Mouse (Mus musculus): Measurements from ENCODE around the gene Zp3. TPM values are rescaled to one million over a fixed set of nuclear protein-coding genes. Genes with fewer than 3 reads are reported as not detected.
A peak's percentile ranks its signal among the peaks of the same experiment; 100 is the strongest.

The Zp3 gene
- polyA plus RNA-seq, 1 experiment from 2014 or later = not detected

GRCm38 (mm10) chr5:135962492-135963279 is 17.2 kb upstream of the Zp3 start:
- ATAC-seq = peak; percentile 92
- Histone ChIP-seq H3K36me3 (no peaks in the 10 kb centered on the region), H3K4me3 (peak overlapping the region; percentile 69), H3K27me3 (replicated peaks) (peaks cover 14% of the 10 kb centered on the region), H3K9me3 (replicated peaks) (no peaks in the 10 kb centered on the region), H3K4me1 (peaks cover 62% of the 10 kb centered on the region), H3K9ac (peak overlapping the region; percentile 87), H3K27ac (peak overlapping the region; percentile 99), H3K4me2 (peak overlapping the region; percentile 99)
- under 1% methylated on average over 60 of the region's 64 CpGs for WGBS (ENCODE audit: insufficient replicate concordance)

- peak overlapping the region; percentile 69 for H3K4me3 ChIP-seq
- H3K4me2 ChIP-seq = peak overlapping the region; percentile 99
- H3K27me3 ChIP-seq (replicated peaks) = peaks cover 14% of the 10 kb centered on the region
- peak overlapping the region; percentile 99 for H3K27ac ChIP-seq
- no peaks in the 10 kb centered on the region for H3K36me3 ChIP-seq
- peak overlapping the region; percentile 87 for H3K9ac ChIP-seq
- no peaks in the 10 kb centered on the region for H3K9me3 ChIP-seq (replicated peaks)
- peaks cover 56% of the 10 kb centered on the region for H3K4me1 ChIP-seq
- no peak for ATAC-seq
- 12% methylated on average over 6 of the region's 6 CpGs for WGBS (ENCODE audit: insufficient replicate concordance)
These were observed 16.6 kb upstream of the Zp3 start for GRCm38 (mm10) chr5:135963280-135963627.

GRCm38 (mm10) chr5:135965501-135965930 is 14.4 kb upstream of the Zp3 start:
- no peaks in the 10 kb centered on the region for H3K9me3 ChIP-seq (replicated peaks)
- H3K4me3 ChIP-seq = no peak overlapping the region
- peaks cover 14% of the 10 kb centered on the region for H3K27me3 ChIP-seq (replicated peaks)
- H3K4me1 ChIP-seq = peaks cover 34% of the 10 kb centered on the region
- no peak for ATAC-seq
- no peaks in the 10 kb centered on the region for H3K36me3 ChIP-seq
- 26% methylated on average over 24 of the region's 24 CpGs for WGBS (ENCODE audit: insufficient replicate concordance)
- no peak overlapping the region for H3K9ac ChIP-seq
- peak overlapping the region; percentile 26 for H3K4me2 ChIP-seq
- no peak overlapping the region for H3K27ac ChIP-seq

DNA sequence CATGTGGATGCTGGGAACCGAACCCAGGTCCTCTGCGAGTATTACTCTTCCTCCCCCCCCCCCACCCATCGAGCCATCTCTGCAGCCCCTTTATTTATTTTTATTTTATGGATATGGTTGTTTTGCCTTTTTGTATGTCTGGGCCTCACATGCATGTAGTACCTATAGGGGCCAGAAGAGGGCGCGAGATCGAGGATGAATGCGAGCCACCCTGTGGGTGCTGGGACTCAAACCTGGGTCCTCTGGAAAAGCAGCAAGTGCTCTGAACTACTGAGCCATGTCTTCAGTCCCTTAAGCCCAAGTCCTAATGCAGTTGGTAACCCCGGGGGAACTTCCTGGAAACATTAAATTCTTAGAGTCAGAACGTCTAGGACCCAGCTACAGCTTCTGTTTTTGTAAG is 13.0 kb upstream of the Zp3 start:
- Histone ChIP-seq H3K27ac (no peak overlapping the region), H3K36me3 (no peaks in the 10 kb centered on the region), H3K4me2 (no peak overlapping the region), H3K9me3 (replicated peaks) (no peaks in the 10 kb centered on the region), H3K4me3 (no peak overlapping the region), H3K27me3 (replicated peaks) (peaks cover 14% of the 10 kb centered on the region), H3K4me1 (peaks cover 20% of the 10 kb centered on the region), H3K9ac (no peak overlapping the region)
- ATAC-seq = no peak
- 52% methylated on average over 9 of the region's 9 CpGs for WGBS (ENCODE audit: insufficient replicate concordance)

DNA sequence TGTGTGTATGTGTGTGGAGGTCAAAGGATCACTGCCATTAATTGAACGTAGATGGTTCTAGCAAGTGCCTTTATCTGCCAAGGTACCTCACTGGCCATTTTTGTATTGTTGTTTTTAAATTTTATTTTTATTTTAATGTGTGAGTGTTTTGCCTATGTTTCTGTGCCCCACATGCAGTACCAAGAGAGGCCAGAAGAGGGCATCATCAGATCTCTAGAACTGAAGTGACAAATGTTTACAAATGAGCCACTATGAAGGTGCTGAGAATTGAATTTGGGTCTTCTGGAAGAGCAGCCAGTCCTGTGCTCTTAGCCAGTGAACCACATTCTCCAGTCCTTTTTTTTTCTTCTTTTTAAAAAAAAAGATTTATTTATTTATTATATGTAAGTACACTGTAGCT is 11.1 kb upstream of the Zp3 start:
- H3K36me3 ChIP-seq = no peaks in the 10 kb centered on the region
- 32% methylated on average over 1 of the region's 1 CpGs for WGBS (ENCODE audit: insufficient replicate concordance)
- no peaks in the 10 kb centered on the region for H3K9me3 ChIP-seq (replicated peaks)
- H3K27ac ChIP-seq = no peak overlapping the region
- H3K9ac ChIP-seq = no peak overlapping the region
- no peak overlapping the region for H3K4me2 ChIP-seq
- H3K4me3 ChIP-seq = no peak overlapping the region
- ATAC-seq = no peak
- peaks cover 8% of the 10 kb centered on the region for H3K4me1 ChIP-seq
- peaks cover 14% of the 10 kb centered on the region for H3K27me3 ChIP-seq (replicated peaks)

DNA sequence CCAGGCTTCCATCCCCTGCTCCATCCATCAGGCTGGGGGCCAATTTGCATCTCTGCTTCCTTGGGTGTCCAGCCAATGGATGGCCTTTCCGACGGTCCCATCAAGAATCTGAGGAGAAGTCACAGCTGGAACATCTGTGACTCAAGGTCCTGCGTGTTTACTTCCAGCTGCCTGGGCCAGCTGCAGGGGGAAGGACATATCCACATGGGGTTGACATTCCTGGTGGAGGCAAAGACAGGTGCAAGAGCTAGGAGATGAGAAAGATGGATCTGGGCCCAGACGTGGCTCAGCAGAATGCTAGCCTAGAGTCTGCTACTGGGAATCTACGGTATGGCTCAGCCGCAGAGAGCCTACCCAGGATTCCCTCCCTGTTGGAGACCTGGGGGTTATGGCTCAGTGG is 9.7 kb upstream of the Zp3 start:
- Histone ChIP-seq H3K36me3 (no peaks in the 10 kb centered on the region), H3K4me3 (no peak overlapping the region), H3K9ac (no peak overlapping the region), H3K27ac (no peak overlapping the region), H3K4me2 (no peak overlapping the region), H3K27me3 (replicated peaks) (peaks cover 8% of the 10 kb centered on the region), H3K4me1 (peaks cover 6% of the 10 kb centered on the region), H3K9me3 (replicated peaks) (no peaks in the 10 kb centered on the region)
- ATAC-seq = no peak
- whole genome bisulfite sequencing (ENCODE audit: insufficient replicate concordance) = 68% methylated on average over 6 of the region's 6 CpGs

- ATAC-seq = no peak
- no peaks in the 10 kb centered on the region for H3K27me3 ChIP-seq (replicated peaks)
- no peak overlapping the region for H3K27ac ChIP-seq
- H3K4me3 ChIP-seq = no peak overlapping the region
- no peaks in the 10 kb centered on the region for H3K36me3 ChIP-seq
- no peak overlapping the region for H3K4me2 ChIP-seq
- no peak overlapping the region for H3K9ac ChIP-seq
- H3K4me1 ChIP-seq = peaks cover 11% of the 10 kb centered on the region
- no peaks in the 10 kb centered on the region for H3K9me3 ChIP-seq (replicated peaks)
- 64% methylated on average over 7 of the region's 7 CpGs for WGBS (ENCODE audit: insufficient replicate concordance)
These were observed 8.0 kb upstream of the Zp3 start for GRCm38 (mm10) chr5:135971876-135972275.

- WGBS (ENCODE audit: insufficient replicate concordance) = 16% methylated on average over 9 of the region's 9 CpGs
- H3K9ac ChIP-seq = no peak within 1 kb of the TSS
- no peaks in the 10 kb centered on the region for H3K36me3 ChIP-seq
- ATAC-seq = no peak; the same call in 1 of the 2 replicates
- peaks cover 11% of the 10 kb centered on the region for H3K4me1 ChIP-seq
- H3K27ac ChIP-seq = no peak within 1 kb of the TSS
- no peak within 1 kb of the TSS for H3K4me3 ChIP-seq
- 0 out of 2 replicates have a peak, but pooled peaks cover 3% of the 10 kb centered on the region for H3K27me3 ChIP-seq (replicated peaks)
- H3K9me3 ChIP-seq (replicated peaks) = no peaks in the 10 kb centered on the region
- no peak within 1 kb of the TSS for H3K4me2 ChIP-seq
These were observed 5.5 kb upstream of the Zp3 start, which contains the start of gene Ssc4d for GRCm38 (mm10) chr5:135974365-135974764. Ssc4d (minus strand) TSS chr5:135974531.

GRCm38 (mm10) chr5:135975893-135976668 is 3.8 kb upstream of the Zp3 start:
- H3K36me3 ChIP-seq = no peaks in the 10 kb centered on the region
- 80% methylated on average over 8 of the region's 8 CpGs for WGBS (ENCODE audit: insufficient replicate concordance)
- no peaks in the 10 kb centered on the region for H3K9me3 ChIP-seq (replicated peaks)
- H3K27ac ChIP-seq = 0 out of 2 replicates have a peak overlapping the region, but pooled peaks have one; percentile 32
- peaks cover 11% of the 10 kb centered on the region for H3K4me1 ChIP-seq
- ATAC-seq = peak; percentile 65; the same call in 1 of the 2 replicates
- no peak overlapping the region for H3K4me3 ChIP-seq
- peaks cover 8% of the 10 kb centered on the region for H3K27me3 ChIP-seq (replicated peaks)
- H3K4me2 ChIP-seq = no peak overlapping the region
- no peak overlapping the region for H3K9ac ChIP-seq

DNA sequence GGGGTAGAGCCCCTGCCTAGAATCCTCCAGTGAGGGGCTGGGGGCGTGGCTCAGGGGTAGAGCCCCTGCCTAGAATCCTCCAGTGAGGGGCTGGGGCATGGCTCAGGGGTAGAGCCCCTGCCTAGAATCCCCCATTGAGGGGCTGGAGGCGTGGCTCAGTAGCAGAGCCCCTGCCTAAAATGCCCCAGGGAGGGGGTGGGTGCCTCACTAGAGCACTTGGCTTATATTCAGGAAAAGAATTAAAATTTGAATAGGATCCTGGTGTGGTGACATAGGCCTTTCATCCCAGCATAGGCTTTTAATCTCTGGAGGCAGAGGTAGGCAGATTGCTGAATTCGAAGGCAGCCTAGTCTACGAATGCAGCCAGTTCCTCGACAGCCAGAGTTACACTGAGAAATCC is 518 bp upstream of the Zp3 start:
- no peak overlapping the region for H3K4me3 ChIP-seq
- H3K27me3 ChIP-seq (replicated peaks) = peaks cover 17% of the 10 kb centered on the region
- H3K36me3 ChIP-seq = no peaks in the 10 kb centered on the region
- H3K4me2 ChIP-seq = no peak overlapping the region
- 66% methylated on average over 5 of the region's 5 CpGs for WGBS (ENCODE audit: insufficient replicate concordance)
- H3K9me3 ChIP-seq (replicated peaks) = no peaks in the 10 kb centered on the region
- no peak overlapping the region for H3K9ac ChIP-seq
- H3K27ac ChIP-seq = no peak overlapping the region
- ATAC-seq = no peak
- H3K4me1 ChIP-seq = peaks cover 11% of the 10 kb centered on the region

- H3K36me3 ChIP-seq = no peaks in the 10 kb centered on the region
- no peak overlapping the region for H3K27ac ChIP-seq
- H3K9ac ChIP-seq = no peak overlapping the region
- peaks cover 17% of the 10 kb centered on the region for H3K27me3 ChIP-seq (replicated peaks)
- no peak overlapping the region for H3K4me3 ChIP-seq
- no peak overlapping the region for H3K4me2 ChIP-seq
- H3K4me1 ChIP-seq = no peaks in the 10 kb centered on the region
- no peaks in the 10 kb centered on the region for H3K9me3 ChIP-seq (replicated peaks)
- ATAC-seq = no peak
- WGBS (ENCODE audit: insufficient replicate concordance) = 36% methylated on average over 6 of the region's 6 CpGs
These were observed 2.5 kb downstream of the Zp3 start for GRCm38 (mm10) chr5:135982398-135982797.

DNA sequence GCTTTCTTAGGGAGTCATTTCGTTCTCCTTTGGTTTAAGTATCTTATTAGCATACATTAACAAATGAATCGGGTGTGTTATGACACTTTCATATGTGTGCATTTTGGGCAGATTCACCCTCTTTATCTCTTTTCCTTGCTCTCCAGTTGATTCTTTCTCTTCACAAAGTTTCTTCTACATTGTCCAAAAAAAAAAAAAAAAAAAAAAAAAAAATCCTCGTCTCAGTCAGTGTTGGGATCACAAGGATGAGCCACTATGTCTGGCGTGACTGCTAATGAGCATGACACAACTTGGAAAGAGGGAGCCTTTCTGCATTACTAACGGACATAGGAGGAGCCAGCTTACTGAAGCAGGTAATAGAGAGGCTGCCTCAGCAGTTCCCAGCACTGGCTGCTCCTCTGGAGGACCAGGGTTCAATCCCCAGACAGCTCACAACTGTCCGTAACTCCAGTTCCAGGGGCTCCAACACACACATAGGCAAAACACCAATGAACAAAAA is 4.7 kb downstream of the Zp3 start:
- Histone ChIP-seq H3K9me3 (replicated peaks) (no peaks in the 10 kb centered on the region), H3K36me3 (no peaks in the 10 kb centered on the region), H3K4me3 (no peak overlapping the region), H3K4me2 (no peak overlapping the region), H3K4me1 (no peaks in the 10 kb centered on the region), H3K27ac (no peak overlapping the region), H3K9ac (no peak overlapping the region), H3K27me3 (replicated peaks) (peaks cover 15% of the 10 kb centered on the region)
- WGBS (ENCODE audit: insufficient replicate concordance) = 61% methylated on average over 6 of the region's 6 CpGs
- no peak for ATAC-seq
